Mouse (Mus musculus) erythroblast, embryonic 14.5 days (primary cell): Measurements from ENCODE around the gene Psmc2.

Experiments used
- GATA1 ChIP-seq: IDR thresholded peaks from 2 replicates; pipeline ENCODE4 v1.6.1; 2012; ENCODE audit warnings: low read length, inconsistent platforms, mixed read lengths
- TAL1 ChIP-seq: IDR thresholded peaks from 3 replicates; pipeline ENCODE4 v1.6.1; 2012; ENCODE audit warnings: low read length, inconsistent platforms, mixed read lengths

DNA sequence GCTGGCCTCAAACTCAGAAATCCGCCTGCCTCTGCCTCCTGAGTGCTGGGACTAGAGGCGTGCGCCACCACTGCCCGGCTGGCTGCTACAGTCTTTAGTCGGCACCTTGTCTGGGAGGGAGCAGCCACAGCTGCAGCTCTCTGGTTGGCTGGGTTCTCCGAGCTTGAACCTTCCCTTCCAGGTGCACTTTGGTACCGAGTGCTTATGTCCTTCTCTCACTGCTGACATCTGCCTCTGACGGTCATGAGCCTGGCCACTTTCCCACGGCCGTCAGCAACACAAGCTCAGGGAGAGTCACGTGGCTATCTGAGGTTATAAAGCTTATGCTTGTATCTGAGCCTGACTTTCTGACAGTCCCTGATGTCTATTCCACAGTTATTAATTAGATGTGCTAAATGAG is 46.0 kb upstream of the Psmc2 start:
- no peak for TF ChIP-seq GATA1
- no peak for TF ChIP-seq TAL1
